Mouse (Mus musculus) layer of hippocampus, adult 9-11 months (tissue): ENCODE measurements around the gene Fam129b.

ENCODE experiments used
- DNase-seq: peaks from one replicate; pipeline ENCODE4 v3.0.0; 2022

The Fam129b gene

GRCm38 (mm10) chr2:32860799-32861198 is 15.1 kb upstream of the Fam129b start:
- no peak for DNase-seq

- no peak for DNase-seq
These were observed 12.6 kb upstream of the Fam129b start for GRCm38 (mm10) chr2:32863317-32863716.

GRCm38 (mm10) chr2:32864755-32865154 is 11.2 kb upstream of the Fam129b start:
- DNase-seq = no peak

GRCm38 (mm10) chr2:32867354-32867753 is 8.6 kb upstream of the Fam129b start:
- no peak for DNase-seq

- no peak for DNase-seq
These were observed 6.1 kb upstream of the Fam129b start for GRCm38 (mm10) chr2:32869721-32870274.

GRCm38 (mm10) chr2:32870275-32871100 is 5.4 kb upstream of the Fam129b start:
- DNase-seq = no peak

- no peak for DNase-seq
These were observed 1.8 kb upstream of the Fam129b start for GRCm38 (mm10) chr2:32874070-32874469.

GRCm38 (mm10) chr2:32874951-32875674 is 801 bp upstream of the Fam129b start:
- DNase-seq = no peak

GRCm38 (mm10) chr2:32876490-32877302 is 782 bp downstream of the Fam129b start:
- no peak for DNase-seq

GRCm38 (mm10) chr2:32877303-32877702 is 1.4 kb downstream of the Fam129b start:
- DNase-seq = no peak

- no peak for DNase-seq
These were observed 2.0 kb downstream of the Fam129b start for GRCm38 (mm10) chr2:32877761-32878393.

- DNase-seq = no peak
These were observed 2.5 kb downstream of the Fam129b start for GRCm38 (mm10) chr2:32878396-32878795.

- no peak for DNase-seq
These were observed 3.7 kb downstream of the Fam129b start for GRCm38 (mm10) chr2:32879593-32879992.

GRCm38 (mm10) chr2:32881054-32881453 is 5.1 kb downstream of the Fam129b start:
- no peak for DNase-seq

- peak; percentile 85 for DNase-seq
These were observed 5.8 kb downstream of the Fam129b start for GRCm38 (mm10) chr2:32881723-32882122.

GRCm38 (mm10) chr2:32882283-32883043 is 6.5 kb downstream of the Fam129b start:
- DNase-seq = no peak

GRCm38 (mm10) chr2:32884745-32885144 is 8.8 kb downstream of the Fam129b start:
- no peak for DNase-seq

- no peak for DNase-seq
These were observed 12.1 kb downstream of the Fam129b start for GRCm38 (mm10) chr2:32888029-32888428.

GRCm38 (mm10) chr2:32888551-32888950 is 12.6 kb downstream of the Fam129b start:
- DNase-seq = no peak

GRCm38 (mm10) chr2:32890280-32890679 is 14.4 kb downstream of the Fam129b start:
- no peak for DNase-seq

- no peak for DNase-seq
These were observed 15.4 kb downstream of the Fam129b start for GRCm38 (mm10) chr2:32891278-32891677.

GRCm38 (mm10) chr2:32892490-32892889 is 16.6 kb downstream of the Fam129b start:
- DNase-seq = no peak
